Mouse (Mus musculus): Measurements from ENCODE around the gene Taar5. TPM values are rescaled to one million over a fixed set of nuclear protein-coding genes. Genes with fewer than 3 reads are reported as not detected.

Gene Taar5
- not detected in 2 replicates for polyA plus RNA-seq (2012)

GRCm38 (mm10) chr10:23970656-23971165 lies at the start of gene Taar5:
TSS of gene Taar5 (plus strand) at chr10:23970706.

GRCm38 (mm10) chr10:23938312-23938711 lies 32.2 kb upstream of the Taar5 start, which contains the start of gene Taar2:
TSS of gene Taar2 (plus strand) at chr10:23938572.

GRCm38 (mm10) chr10:23949508-23950005 lies 20.9 kb upstream of the Taar5 start, which contains the start of gene Taar3:
TSS of gene Taar3 (plus strand) at chr10:23949558.

GRCm38 (mm10) chr10:23960444-23960915 lies 10.0 kb upstream of the Taar5 start, which contains the start of gene Taar4:
TSS of gene Taar4 (plus strand) at chr10:23960494.

GRCm38 (mm10) chr10:23985546-23985945 lies 15.0 kb downstream of the Taar5 start, which contains the start of gene Taar6:
TSS of gene Taar6 (minus strand) at chr10:23985646.

GRCm38 (mm10) chr10:23993381-23993780 lies 22.9 kb downstream of the Taar5 start, which contains the start of gene Taar7a:
TSS of gene Taar7a (minus strand) at chr10:23993481.

GRCm38 (mm10) chr10:23999639-24000038 lies 29.1 kb downstream of the Taar5 start, which contains the start of gene Taar7b:
TSS of gene Taar7b (plus strand) at chr10:23999939.

Other genes with a start within 250 kb of the Taar5 start
- gene Rps12, start 183.4 kb upstream of the Taar5 start, polyA plus RNA-seq (2012), result 1,520 and 1,521 TPM in 2 replicates
- 0.41 and 1.4 TPM in 2 replicates for gene Slc18b1, start 173.7 kb upstream of the Taar5 start, polyA plus RNA-seq (2012)
- gene Vnn3, start 119.2 kb upstream of the Taar5 start, polyA plus RNA-seq (2012), result 0.12 TPM in 1 of 2 replicates, not detected in the other
- not detected in 2 replicates for gene Vnn1, start 76.0 kb upstream of the Taar5 start, polyA plus RNA-seq (2012)
- gene Taar1, start 50.4 kb upstream of the Taar5 start, polyA plus RNA-seq (2012), result not detected in 2 replicates
- gene Taar2, start 32.1 kb upstream of the Taar5 start, polyA plus RNA-seq (2012), result not detected in 2 replicates
- gene Taar3, start 21.1 kb upstream of the Taar5 start, polyA plus RNA-seq (2012), result not detected in 2 replicates
- not detected in 2 replicates for gene Taar4, start 10.2 kb upstream of the Taar5 start, polyA plus RNA-seq (2012)
- not detected in 2 replicates for gene Taar6, start 14.9 kb downstream of the Taar5 start, polyA plus RNA-seq (2012)
- not detected in 2 replicates for gene Taar7a, start 22.8 kb downstream of the Taar5 start, polyA plus RNA-seq (2012)
- not detected in 2 replicates for gene Taar7b, start 29.2 kb downstream of the Taar5 start, polyA plus RNA-seq (2012)
- not detected in 2 replicates for gene Taar7d, start 56.5 kb downstream of the Taar5 start, polyA plus RNA-seq (2012)
- gene Taar7e, start 66.9 kb downstream of the Taar5 start, polyA plus RNA-seq (2012), result not detected in 2 replicates
- not detected in 2 replicates for gene Taar7f, start 78.8 kb downstream of the Taar5 start, polyA plus RNA-seq (2012)
- not detected in 2 replicates for gene Taar8a, start 105.8 kb downstream of the Taar5 start, polyA plus RNA-seq (2012)
- gene Taar8b, start 121.6 kb downstream of the Taar5 start, polyA plus RNA-seq (2012), result not detected in 2 replicates
- not detected in 2 replicates for gene Taar8c, start 131.2 kb downstream of the Taar5 start, polyA plus RNA-seq (2012)
- gene Taar9, start 138.8 kb downstream of the Taar5 start, polyA plus RNA-seq (2012), result not detected in 2 replicates
- 126 and 152 TPM in 2 replicates for gene Stx7, start 178.6 kb downstream of the Taar5 start, polyA plus RNA-seq (2012)

Data from megakaryocyte-erythroid progenitor cell, adult 5 weeks (primary cell).